Mouse (Mus musculus) heart, embryonic 11.5 days (tissue): ENCODE measurements at regions not wholly inside any gene's neighbourhood (a gene's known extent, or its start where the extent isn't known, plus 50 kb on each side); places are given as distances from the start of the nearest gene placed in this dataset.

ENCODE experiments used
- ATAC-seq: fragments of 200-750 bp; cut with Nextera tagmentation; replicated peaks from 2 replicates; pipeline ENCODE4 v1.8.0; 2017; ENCODE audit warnings: moderate library complexity; ENCODE audit not compliant: insufficient number of reproducible peaks, low FRiP score, low TSS enrichment
- H3K27ac ChIP-seq: fragments of 300-500 bp; sonication (generic); 2 replicates; pipeline ENCODE4 v1.5.1; 2014; ENCODE audit warnings: mild to moderate bottlenecking, low read depth, low read length
- H3K27me3 ChIP-seq: fragments of 300-500 bp; sonication (generic); 2 replicates; pipeline ENCODE4 v1.6.1; 2014; ENCODE audit warnings: mild to moderate bottlenecking, low read length, mixed read lengths; ENCODE audit not compliant: control insufficient read depth, insufficient read depth
- H3K36me3 ChIP-seq: fragments of 300-500 bp; sonication (generic); 2 replicates; pipeline ENCODE4 v1.6.1; 2014; ENCODE audit warnings: mild to moderate bottlenecking, low read length, moderate library complexity, mixed read lengths; ENCODE audit not compliant: control insufficient read depth, insufficient read depth
- H3K4me1 ChIP-seq: fragments of 300-500 bp; sonication (generic); 2 replicates; pipeline ENCODE4 v1.6.1; 2014; ENCODE audit warnings: low read length; ENCODE audit not compliant: control insufficient read depth, insufficient read depth
- H3K4me2 ChIP-seq: fragments of 300-500 bp; sonication (generic); 2 replicates; pipeline ENCODE4 v1.6.1; 2014; ENCODE audit warnings: mild to moderate bottlenecking, moderate library complexity
- H3K4me3 ChIP-seq: fragments of 300-500 bp; sonication (generic); 2 replicates; pipeline ENCODE4 v1.5.1; 2014; ENCODE audit warnings: low read depth, low read length
- H3K9ac ChIP-seq: fragments of 300-500 bp; sonication (generic); 2 replicates; pipeline ENCODE4 v1.6.1; 2014; ENCODE audit warnings: mild to moderate bottlenecking, low read depth, low read length, moderate library complexity
- H3K9me3 ChIP-seq: fragments of 300-500 bp; sonication (generic); replicated peaks from 2 replicates; pipeline ENCODE4 v1.6.1; 2016; ENCODE audit warnings: low read length; ENCODE audit not compliant: control insufficient read depth
- WGBS: fragments of 180-500 bp; shearing (Covaris S2); extraction: QIAGEN DNeasy Blood & Tissue Kit; methylation state at CpG from one replicate; pipeline ENCODE4 v1.1.7; 2014; ENCODE audit not compliant: insufficient replicate concordance; 5-methylcytosine and 5-hydroxymethylcytosine counted together

DNA sequence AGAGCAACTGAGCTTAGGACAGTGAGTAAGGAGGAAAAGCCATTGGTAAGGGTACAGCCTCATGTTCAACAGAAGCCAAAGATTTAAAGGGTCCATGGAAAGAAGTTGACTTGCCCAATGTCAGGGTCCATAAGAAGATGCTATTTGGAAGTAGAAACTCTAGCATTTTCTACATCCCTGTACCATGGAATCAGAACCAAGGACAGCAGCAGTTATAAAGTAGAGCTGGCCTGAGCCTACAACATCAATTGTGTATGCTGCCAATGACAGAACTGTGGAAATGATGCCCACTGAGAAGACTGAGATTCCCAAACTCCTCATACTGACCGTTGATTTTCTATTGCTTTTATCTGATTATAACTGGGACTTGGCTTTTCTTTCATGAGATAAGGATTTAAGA, 107.0 kb upstream of the Nsun6 start:
- no peak for ATAC-seq
- no peaks in the 10 kb centered on the region for H3K4me1 ChIP-seq
- no peaks in the 10 kb centered on the region for H3K36me3 ChIP-seq
- no peaks in the 10 kb centered on the region for H3K27me3 ChIP-seq
- H3K27ac ChIP-seq: no peak overlapping the region
- WGBS: 70% methylated on average over 1 of the region's 1 CpGs
- H3K9me3 ChIP-seq: no peaks in the 10 kb centered on the region
- no peak overlapping the region for H3K9ac ChIP-seq
- H3K4me3 ChIP-seq: no peak overlapping the region
- no peak overlapping the region for H3K4me2 ChIP-seq

GRCm38 (mm10) chr2:15157622-15158021, 102.8 kb upstream of the Nsun6 start:
- H3K36me3 ChIP-seq: no peaks in the 10 kb centered on the region
- no peaks in the 10 kb centered on the region for H3K9me3 ChIP-seq
- H3K4me3 ChIP-seq: no peak overlapping the region
- no peak overlapping the region for H3K9ac ChIP-seq
- no peak overlapping the region for H3K4me2 ChIP-seq
- H3K27ac ChIP-seq: no peak overlapping the region
- H3K27me3 ChIP-seq: no peaks in the 10 kb centered on the region
- ATAC-seq: no peak
- H3K4me1 ChIP-seq: no peaks in the 10 kb centered on the region

DNA sequence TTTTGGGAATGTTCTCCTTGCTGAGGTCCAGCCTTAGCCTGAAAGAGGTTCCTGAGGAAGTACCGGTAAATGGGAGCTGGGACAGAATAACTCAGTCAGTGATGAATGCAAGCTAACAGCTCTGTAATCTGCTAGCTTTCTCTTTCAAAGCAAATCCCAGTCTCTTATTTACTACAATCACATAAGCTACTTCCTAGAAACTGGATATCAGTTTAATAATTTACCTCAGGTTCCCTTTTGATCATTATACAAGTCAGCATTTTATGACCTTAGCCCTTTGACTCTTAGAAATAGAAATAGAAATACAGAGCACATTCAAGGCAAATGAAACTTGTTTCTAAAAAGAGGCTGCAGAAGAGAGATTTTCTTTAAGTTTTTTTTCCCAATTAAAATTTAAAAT, 96.0 kb upstream of the Nsun6 start:
- Histone ChIP-seq H3K27ac (no peak overlapping the region), H3K9ac (no peak overlapping the region), H3K4me1 (no peaks in the 10 kb centered on the region), H3K36me3 (no peaks in the 10 kb centered on the region), H3K27me3 (no peaks in the 10 kb centered on the region), H3K4me2 (no peak overlapping the region), H3K9me3 (no peaks in the 10 kb centered on the region), H3K4me3 (no peak overlapping the region)
- 93% methylated on average over 1 of the region's 1 CpGs for WGBS
- ATAC-seq: no peak

GRCm38 (mm10) chr2:15148381-15148780, 93.5 kb upstream of the Nsun6 start:
- H3K9me3 ChIP-seq: no peaks in the 10 kb centered on the region

DNA sequence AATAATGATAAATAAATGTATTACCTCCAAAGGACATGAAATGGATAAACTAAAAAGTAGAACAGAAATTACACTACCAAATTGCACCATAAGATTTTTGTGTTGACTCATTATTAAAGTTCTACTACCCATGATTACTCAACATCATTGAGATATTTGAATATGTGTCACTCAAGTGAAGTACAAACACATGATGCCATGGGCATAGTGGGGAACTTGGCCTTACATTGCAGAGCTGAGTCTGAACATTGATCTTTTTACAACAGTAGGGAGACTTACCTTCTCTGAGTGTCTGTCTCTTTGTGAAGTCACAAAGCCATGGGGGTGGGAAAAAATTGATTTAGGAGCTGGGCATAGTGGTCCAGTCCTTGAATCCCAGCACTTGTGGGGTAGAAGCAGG, 92.1 kb upstream of the Nsun6 start:
- Histone ChIP-seq H3K27me3 (no peaks in the 10 kb centered on the region), H3K9ac (no peak overlapping the region), H3K27ac (no peak overlapping the region), H3K9me3 (no peaks in the 10 kb centered on the region), H3K4me2 (no peak overlapping the region), H3K36me3 (no peaks in the 10 kb centered on the region), H3K4me1 (no peaks in the 10 kb centered on the region), H3K4me3 (no peak overlapping the region)
- ATAC-seq: no peak

More at GRCm38 (mm10) chr2:15148381-15148780, 93.5 kb upstream of the Nsun6 start:
- Histone ChIP-seq H3K36me3 (no peaks in the 10 kb centered on the region), H3K4me2 (no peak overlapping the region), H3K27ac (no peak overlapping the region), H3K27me3 (no peaks in the 10 kb centered on the region), H3K4me3 (no peak overlapping the region), H3K4me1 (no peaks in the 10 kb centered on the region), H3K9ac (no peak overlapping the region)
- no peak for ATAC-seq
- WGBS: 59% methylated on average over 1 of the region's 1 CpGs

DNA sequence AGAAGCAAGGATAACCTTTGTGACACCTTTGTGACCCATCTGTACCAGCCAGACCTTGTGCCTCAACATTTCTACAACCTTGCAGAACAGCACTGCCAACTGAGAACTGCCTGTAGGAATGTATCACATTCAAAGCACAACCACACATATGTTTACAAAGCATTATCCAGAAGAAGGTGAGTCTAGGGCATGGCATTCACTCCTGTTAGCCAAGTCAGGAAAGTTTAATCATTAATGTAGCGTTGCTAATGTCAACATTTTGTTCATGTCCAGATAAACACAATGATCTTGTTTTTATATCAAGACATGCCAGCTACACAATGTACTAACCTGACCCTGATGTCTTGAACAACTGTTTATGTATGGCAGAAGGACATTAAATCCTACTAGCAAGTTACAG, 91.5 kb upstream of the Nsun6 start:
- H3K27me3 ChIP-seq: no peaks in the 10 kb centered on the region
- H3K9me3 ChIP-seq: no peaks in the 10 kb centered on the region
- H3K27ac ChIP-seq: no peak overlapping the region
- no peak for ATAC-seq
- 78% methylated on average over 1 of the region's 1 CpGs for WGBS
- no peaks in the 10 kb centered on the region for H3K36me3 ChIP-seq
- H3K4me2 ChIP-seq: no peak overlapping the region
- no peak overlapping the region for H3K9ac ChIP-seq
- no peak overlapping the region for H3K4me3 ChIP-seq
- no peaks in the 10 kb centered on the region for H3K4me1 ChIP-seq

- Histone ChIP-seq H3K27ac (no peak overlapping the region), H3K27me3 (no peaks in the 10 kb centered on the region), H3K4me3 (no peak overlapping the region), H3K9me3 (no peaks in the 10 kb centered on the region), H3K9ac (no peak overlapping the region), H3K4me2 (no peak overlapping the region), H3K4me1 (no peaks in the 10 kb centered on the region), H3K36me3 (no peaks in the 10 kb centered on the region)
- ATAC-seq: no peak
- 83% methylated on average over 2 of the region's 2 CpGs for WGBS
Observed at GRCm38 (mm10) chr2:15144781-15145180, 89.9 kb upstream of the Nsun6 start.

DNA sequence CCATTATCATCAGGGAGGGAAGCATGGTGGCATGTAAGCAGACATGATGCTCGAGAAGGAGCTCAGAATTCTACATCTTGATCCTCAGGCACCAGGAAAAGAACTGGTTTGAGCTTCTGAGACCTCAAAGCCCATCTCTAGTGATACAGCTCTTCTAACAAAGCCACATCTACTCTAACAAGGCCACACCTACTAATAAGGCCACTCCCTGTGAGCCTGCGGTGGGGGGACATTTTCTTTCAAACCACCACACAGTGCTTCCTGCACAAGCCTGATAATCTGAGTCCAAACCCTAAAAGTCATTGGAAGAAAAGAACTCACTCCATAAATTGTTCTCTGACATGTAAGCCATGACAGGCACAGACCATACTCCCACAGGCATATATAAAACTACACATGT, 85.0 kb upstream of the Nsun6 start:
- Histone ChIP-seq H3K36me3 (no peaks in the 10 kb centered on the region), H3K27me3 (no peaks in the 10 kb centered on the region), H3K4me1 (no peaks in the 10 kb centered on the region), H3K9ac (no peak overlapping the region), H3K27ac (no peak overlapping the region), H3K9me3 (no peaks in the 10 kb centered on the region), H3K4me2 (no peak overlapping the region), H3K4me3 (no peak overlapping the region)
- ATAC-seq: no peak
- 79% methylated on average over 2 of the region's 2 CpGs for WGBS
